Mouse (Mus musculus): ENCODE data around the gene Aebp2.

- no peak for TF ChIP-seq POLR2A (IDR thresholded peaks at IDR 0.05; ENCODE audit: borderline replicate concordance, insufficient read depth, low read length)
- TF ChIP-seq CTCF (IDR thresholded peaks at IDR 0.05; ENCODE audit: borderline replicate concordance, insufficient read depth, low read depth, low read length): no peak
Measured at GRCm38 (mm10) chr6:140701259-140701658, 78.8 kb downstream of the Aebp2 start.
